Mouse (Mus musculus) urinary bladder, postnatal 0 days (tissue): ENCODE measurements around the gene Zbtb2. TPM values are rescaled to one million over a fixed set of nuclear protein-coding genes. Genes with fewer than 3 reads are reported as not detected.

Source experiments
- polyA plus RNA-seq: library from polyadenylated mRNA; unstranded; fragments of >200 nt; fragmentation: Nextera tagmentation; extraction: Ambion mirVana; gene quantifications from 2 replicates; pipeline ENCODE4 v1.2.1, GENCODE M21; 2015

Gene Zbtb2
- 5.8 and 6.6 TPM in 2 replicates for polyA plus RNA-seq

GRCm38 (mm10) chr10:4387701-4388383 is at the start of gene Zbtb2:
TSS of gene Zbtb2 (minus strand) at chr10:4388108.

GRCm38 (mm10) chr10:4432123-4432931 is 44.4 kb upstream of the Zbtb2 start, which contains the start of the genes Rmnd1 and Armt1:
TSS of gene Rmnd1 (minus strand) at chr10:4432388.
TSS of gene Armt1 (plus strand) at chr10:4432467.

Other genes with a start within 250 kb of the Zbtb2 start
- 87.7 and 111 TPM in 2 replicates for gene Akap12, start 121.7 kb downstream of the Zbtb2 start, polyA plus RNA-seq
- gene Rmnd1, start 44.3 kb upstream of the Zbtb2 start, polyA plus RNA-seq: 18.8 and 22.2 TPM in 2 replicates
- gene Armt1, start 44.4 kb upstream of the Zbtb2 start, polyA plus RNA-seq: 7.6 and 8.8 TPM in 2 replicates
- gene Ccdc170, start 94.4 kb upstream of the Zbtb2 start, polyA plus RNA-seq: not detected in 2 replicates
- 0.57 and 0.97 TPM in 2 replicates for gene Esr1, start 223.5 kb upstream of the Zbtb2 start, polyA plus RNA-seq